Mouse (Mus musculus) heart, adult 18-20 months (tissue): ENCODE data around the gene Epha1. TPM values are rescaled to one million over a fixed set of nuclear protein-coding genes. Genes with fewer than 3 reads are reported as not detected.

Source experiments
- DNase-seq, 2 experiments: peaks; one replicate each; pipeline ENCODE4 v3.0.0; 2021 to 2022; ENCODE audit warnings: mixed read lengths in 1 of 2
- total RNA-seq, 2 experiments: library from RNA; stranded (reverse); gene quantifications; 2 replicates each; pipeline ENCODE4 v1.2.3; 2021

The Epha1 gene
- total RNA-seq, 2 experiments from 2014 or later, result 0.20 to 0.26 TPM

- no peak for DNase-seq
These were observed 782 bp upstream of the Epha1 start for GRCm38 (mm10) chr6:42373669-42374430.

GRCm38 (mm10) chr6:42372421-42372815 is 650 bp downstream of the Epha1 start:
- DNase-seq, result no peak

GRCm38 (mm10) chr6:42372001-42372400 is 1.1 kb downstream of the Epha1 start:
- peak in 1 of 2 experiments; percentile 32 for DNase-seq

GRCm38 (mm10) chr6:42370630-42371363 is 2.3 kb downstream of the Epha1 start:
- DNase-seq, result peak; percentile 52 to 63

- DNase-seq, result peak; percentile 46 to 68
These were observed 3.2 kb downstream of the Epha1 start for GRCm38 (mm10) chr6:42369870-42370269.

- no peak for DNase-seq
These were observed 7.9 kb downstream of the Epha1 start for GRCm38 (mm10) chr6:42365215-42365614.

GRCm38 (mm10) chr6:42364607-42365006 is 8.5 kb downstream of the Epha1 start:
- no peak for DNase-seq

- DNase-seq, result no peak
These were observed 9.0 kb downstream of the Epha1 start for GRCm38 (mm10) chr6:42364066-42364465.

- DNase-seq, result peak in 1 of 2 experiments; percentile 32
These were observed 10.1 kb downstream of the Epha1 start for GRCm38 (mm10) chr6:42362974-42363373.

DNA sequence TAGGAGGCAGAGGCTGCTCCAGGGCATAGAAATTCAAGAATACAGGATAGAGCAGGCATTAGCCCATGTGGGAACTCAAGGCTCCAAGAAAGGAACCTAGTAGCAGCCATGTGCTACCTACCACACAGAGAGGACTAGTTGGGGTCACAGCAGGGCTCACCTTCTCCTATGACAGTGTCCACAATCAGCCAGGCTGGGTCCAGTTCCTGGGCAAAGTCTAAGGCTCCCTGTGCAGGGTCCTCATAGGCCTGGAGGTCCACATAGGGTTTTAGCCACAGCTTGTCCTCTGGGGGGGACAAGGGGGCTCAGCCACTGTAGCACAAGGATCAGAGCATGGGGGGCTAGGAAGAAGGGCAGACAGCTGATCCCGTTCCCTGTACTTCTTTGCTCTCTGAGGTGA is 10.6 kb downstream of the Epha1 start:
- DNase-seq, result no peak

DNA sequence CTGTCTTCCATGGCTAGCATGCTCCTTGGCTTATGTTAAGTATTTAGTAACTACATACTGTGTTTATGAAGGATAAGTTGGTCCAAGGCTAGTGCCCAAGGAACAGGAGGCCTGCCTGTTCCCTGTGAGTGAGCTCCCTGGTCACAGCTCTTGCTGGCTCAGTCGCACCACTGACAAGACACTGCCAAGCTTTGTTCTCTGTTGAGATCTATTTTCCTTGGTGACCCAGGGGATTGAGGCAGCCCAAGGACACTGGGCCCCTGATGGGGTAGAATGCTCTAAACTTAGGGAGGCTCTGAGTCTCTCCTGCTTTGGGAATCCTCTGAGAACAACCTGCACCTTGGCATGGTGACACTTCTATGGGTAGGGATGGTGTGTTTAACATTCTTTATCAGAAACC is 11.0 kb downstream of the Epha1 start:
- peak in 1 of 2 experiments; percentile 28 for DNase-seq

GRCm38 (mm10) chr6:42361041-42361895 is 11.8 kb downstream of the Epha1 start:
- no peak for DNase-seq

DNA sequence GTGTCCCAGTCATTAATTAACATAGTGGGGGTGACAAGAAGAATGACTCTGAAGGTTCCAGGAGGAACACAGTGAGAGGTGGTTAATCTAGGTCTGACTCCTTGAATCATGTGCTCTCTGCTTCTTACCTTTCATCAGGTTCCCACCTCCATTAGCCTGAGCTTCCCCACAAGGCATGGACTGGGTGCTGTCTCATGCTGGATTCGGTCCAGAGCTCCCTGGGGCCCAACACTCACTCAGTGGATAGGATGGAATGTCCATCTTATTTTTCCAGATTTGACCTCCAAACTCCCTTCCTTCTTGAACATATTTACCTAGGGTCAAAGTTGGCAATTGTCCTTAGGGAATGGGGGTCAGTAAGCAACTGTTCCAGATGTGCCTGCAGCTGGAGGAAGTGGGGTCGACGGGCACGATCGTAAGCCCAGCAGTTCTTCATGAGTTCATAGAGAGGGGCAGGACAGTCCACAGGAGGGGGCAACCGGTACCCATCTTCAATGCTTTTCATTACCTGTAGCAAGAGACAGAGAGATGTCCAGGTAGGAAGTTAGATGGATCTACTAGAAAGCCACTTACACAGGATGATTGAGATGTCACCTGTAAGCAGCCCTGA is 12.7 kb downstream of the Epha1 start:
- DNase-seq, result no peak

DNA sequence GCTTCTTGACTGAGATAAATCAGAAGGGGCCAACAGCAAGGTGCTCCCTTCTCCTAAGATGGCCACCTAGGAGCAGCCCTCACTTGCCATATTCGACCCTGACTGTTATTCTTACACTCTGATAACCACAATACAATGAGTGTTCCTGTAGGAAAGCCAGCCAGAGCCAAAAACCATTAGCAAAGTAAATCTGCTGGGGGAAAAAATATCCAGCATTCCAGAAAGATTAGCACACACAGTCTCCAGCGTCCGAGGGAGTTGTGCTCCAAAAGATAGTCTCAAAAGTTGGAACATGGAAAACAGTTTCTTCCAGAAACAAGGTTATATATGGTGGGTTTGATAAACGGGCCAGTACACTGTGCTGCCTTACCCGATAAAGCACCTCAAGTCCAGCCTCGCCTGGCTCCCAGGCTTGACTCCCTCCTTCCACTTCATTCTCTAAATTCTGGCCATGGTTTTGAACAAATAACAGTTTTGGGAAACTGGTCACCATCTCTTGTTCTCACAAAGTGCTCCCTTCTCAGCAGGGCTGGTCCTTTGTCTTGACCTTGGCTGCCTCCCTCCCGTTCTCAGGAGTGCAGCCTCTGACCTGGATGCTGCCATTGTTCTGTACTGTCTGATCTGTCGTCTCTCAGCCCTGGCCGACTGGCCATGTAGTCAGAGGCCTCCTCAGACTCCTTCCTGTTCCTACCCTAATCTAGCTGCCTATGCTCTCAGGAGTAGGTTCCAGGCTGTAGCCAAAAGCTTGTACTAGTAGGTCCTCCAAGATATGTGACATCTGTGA is 13.5 kb downstream of the Epha1 start:
- DNase-seq, result peak; percentile 65 to 78

DNA sequence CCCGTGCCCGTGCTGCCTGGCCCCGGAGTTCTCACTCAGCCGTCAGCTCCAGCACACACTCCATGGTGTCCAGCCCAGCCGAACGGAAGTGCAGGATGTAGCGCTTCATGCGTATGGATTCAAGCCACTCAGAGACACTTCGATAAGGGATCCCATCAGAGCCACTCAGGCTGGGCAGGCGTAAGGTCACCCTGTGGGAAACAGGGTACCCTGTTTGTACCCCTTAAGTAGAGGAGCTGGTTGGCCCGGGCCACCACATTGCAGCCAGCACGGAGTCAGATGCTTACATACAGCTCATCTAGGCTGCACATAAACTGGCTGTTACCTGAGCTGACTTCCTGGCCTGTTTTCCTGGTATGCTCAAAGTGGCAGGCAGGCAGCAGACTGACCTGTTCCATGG is 14.2 kb downstream of the Epha1 start:
- no peak for DNase-seq

DNA sequence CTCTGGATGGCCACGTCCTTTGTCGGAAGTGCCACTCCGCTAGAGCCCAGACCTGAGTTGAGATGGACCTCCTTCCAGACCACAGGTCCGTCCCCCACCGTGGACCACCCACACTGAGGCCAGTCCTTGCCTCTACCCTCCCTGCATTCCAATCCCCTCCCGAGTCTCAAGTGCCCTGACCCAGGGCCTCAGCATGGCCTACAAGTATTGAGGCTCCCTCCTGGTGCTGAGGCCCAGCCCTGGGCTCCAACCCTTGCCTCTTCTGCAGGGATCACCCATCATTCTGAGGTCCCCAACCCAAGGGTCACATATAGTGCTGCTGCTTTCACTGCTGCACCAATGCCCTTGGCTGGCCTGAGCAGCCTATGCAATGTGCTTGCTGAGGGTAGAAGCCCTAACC is 15.2 kb downstream of the Epha1 start:
- DNase-seq, result no peak

- DNase-seq, result no peak
These were observed 16.2 kb downstream of the Epha1 start for GRCm38 (mm10) chr6:42356913-42357312.

GRCm38 (mm10) chr6:42355794-42356600 is 17.1 kb downstream of the Epha1 start:
- DNase-seq, result no peak

DNA sequence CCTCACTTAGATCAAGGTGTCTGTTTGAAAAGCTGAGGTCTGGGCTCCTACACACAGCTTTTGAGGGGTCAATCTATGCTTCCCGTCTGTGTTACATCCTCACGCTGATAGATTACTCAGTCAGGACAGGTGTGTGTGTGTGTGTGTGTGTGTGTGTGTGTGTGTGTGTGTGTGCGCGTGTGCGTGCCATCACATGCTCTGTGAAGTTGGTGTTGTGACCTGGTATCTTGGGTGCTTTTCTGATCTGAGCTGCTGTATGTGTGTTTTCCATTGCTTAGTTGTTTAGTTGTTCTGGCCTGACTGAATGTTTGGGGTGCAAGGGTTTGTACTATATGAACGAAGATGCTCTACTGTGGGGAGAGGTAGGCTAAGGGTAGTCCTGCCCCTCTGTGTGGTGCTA is 17.7 kb downstream of the Epha1 start:
- DNase-seq, result no peak
